Mouse (Mus musculus) c-Kit-positive CD71-negative TER-119-negative erythroid progenitor cells, embryonic 14.5 days (primary cell): ENCODE measurements around the gene Cdc34.

Experiments
- DNase-seq: peaks from one replicate; pipeline ENCODE4 v3.0.0-alpha.2; 2013; ENCODE audit warnings: low read depth

Gene Cdc34

DNA sequence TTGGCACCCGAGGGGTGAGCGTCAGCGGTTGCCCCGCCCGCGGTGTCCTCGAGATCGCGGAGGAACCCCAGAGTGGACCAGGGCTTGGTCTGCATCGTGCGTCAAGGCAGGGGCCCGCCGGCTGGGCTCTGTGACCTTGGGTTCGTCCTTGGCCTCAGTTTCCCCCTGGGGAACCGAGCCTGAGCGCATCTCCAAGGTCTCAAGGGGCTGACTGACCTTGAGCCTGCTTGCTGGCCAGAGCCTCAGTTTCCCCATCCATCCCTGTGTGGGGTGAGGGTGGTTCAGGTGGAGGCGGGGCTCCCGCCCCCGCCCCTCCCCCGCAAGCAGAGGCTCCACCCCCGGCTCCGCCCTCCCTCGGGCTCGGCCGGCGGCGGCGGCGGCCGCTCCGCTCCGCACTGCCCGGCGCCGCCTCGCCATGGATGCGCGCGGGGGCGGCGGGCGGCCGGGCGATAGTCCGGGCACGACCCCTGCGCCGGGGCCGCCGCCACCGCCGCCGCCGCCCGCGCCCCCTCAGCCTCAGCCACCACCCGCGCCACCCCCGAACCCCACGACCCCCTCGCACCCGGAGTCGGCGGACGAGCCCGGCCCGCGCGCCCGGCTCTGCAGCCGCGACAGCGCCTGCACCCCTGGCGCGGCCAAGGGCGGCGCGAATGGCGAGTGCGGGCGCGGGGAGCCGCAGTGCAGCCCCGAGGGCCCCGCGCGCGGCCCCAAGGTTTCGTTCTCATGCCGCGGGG is 34.4 kb downstream of the Cdc34 start, which contains the start of gene Hcn2:
TSS of gene Hcn2 (plus strand) at position 381 of the 734 bp plus-strand sequence.
- no peak for DNase-seq

GRCm38 (mm10) chr10:79716988-79717355 is 35.0 kb downstream of the Cdc34 start:
- DNase-seq: no peak

DNA sequence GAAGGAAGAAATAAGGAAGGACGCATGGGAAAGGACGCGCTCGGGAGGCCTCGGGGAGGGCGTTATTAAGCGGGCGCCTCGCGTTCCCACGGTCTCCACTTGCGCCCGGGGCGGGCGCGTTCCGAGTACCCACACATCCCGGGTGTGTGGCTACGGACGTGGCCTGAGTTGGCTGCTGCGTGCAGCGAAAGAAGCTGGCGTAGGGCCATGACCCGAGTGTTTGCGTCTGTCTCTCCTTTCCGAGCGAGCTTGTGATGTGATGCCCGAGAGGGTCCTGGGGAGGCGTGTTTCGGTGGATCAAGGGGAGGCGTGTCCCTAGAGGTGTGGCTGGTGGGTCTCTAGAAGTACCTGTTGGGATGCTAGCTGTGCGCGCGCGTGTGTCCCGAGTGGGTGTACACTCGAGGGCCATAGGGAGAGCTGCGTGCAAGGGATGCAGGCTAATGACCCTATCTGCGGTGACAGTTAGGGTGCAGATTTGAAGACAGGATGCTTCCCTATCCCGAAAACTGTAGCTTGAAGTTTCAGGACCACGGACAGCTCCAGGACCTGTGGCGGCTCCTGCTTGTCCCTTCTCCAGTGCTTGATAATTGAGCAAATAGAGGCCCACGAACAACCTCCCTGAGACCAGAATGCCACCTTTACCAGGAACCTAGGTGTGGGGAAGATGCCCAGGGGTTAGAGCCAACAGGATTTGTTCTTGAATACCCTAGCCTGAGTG is 35.8 kb downstream of the Cdc34 start:
- peak; percentile 79 for DNase-seq

GRCm38 (mm10) chr10:79721089-79721488 is 39.1 kb downstream of the Cdc34 start:
- no peak for DNase-seq

DNA sequence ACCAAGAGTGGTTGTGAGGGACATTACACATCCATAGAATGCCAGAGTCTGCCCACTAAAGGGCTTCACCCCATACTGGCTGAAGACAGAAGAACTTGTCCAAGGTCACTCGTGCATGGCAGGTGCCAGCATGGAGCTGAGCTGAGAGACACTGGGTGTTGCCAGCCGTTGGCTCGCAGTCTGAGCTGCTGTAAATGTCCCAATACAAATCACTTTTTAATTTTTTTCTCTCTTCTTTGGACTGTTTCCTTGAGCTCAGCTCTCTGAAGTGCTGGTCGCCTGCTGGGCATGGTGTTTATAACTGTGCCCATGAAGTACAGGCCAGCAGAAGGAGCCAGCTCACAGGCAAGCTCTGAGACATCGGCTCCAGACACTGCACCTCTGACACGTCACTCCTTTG is 41.1 kb downstream of the Cdc34 start:
- DNase-seq: no peak

GRCm38 (mm10) chr10:79723692-79724091 is 41.7 kb downstream of the Cdc34 start:
- no peak for DNase-seq

DNA sequence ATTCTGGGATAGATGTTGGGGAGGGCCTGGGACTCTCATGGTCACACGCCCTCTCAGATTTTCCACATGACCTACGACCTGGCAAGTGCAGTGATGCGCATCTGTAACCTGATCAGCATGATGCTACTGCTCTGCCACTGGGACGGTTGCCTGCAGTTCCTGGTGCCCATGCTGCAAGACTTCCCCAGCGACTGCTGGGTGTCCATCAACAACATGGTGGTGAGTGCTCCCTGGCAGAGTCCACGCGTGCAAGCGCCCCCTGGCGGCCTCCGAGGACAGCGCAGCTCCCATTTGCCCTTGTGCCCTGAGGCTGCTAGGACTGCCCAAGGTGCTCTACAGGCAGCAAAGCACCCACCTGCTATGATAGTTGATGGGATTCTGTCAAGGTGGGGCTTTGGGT is 44.1 kb downstream of the Cdc34 start:
- no peak for DNase-seq

DNA sequence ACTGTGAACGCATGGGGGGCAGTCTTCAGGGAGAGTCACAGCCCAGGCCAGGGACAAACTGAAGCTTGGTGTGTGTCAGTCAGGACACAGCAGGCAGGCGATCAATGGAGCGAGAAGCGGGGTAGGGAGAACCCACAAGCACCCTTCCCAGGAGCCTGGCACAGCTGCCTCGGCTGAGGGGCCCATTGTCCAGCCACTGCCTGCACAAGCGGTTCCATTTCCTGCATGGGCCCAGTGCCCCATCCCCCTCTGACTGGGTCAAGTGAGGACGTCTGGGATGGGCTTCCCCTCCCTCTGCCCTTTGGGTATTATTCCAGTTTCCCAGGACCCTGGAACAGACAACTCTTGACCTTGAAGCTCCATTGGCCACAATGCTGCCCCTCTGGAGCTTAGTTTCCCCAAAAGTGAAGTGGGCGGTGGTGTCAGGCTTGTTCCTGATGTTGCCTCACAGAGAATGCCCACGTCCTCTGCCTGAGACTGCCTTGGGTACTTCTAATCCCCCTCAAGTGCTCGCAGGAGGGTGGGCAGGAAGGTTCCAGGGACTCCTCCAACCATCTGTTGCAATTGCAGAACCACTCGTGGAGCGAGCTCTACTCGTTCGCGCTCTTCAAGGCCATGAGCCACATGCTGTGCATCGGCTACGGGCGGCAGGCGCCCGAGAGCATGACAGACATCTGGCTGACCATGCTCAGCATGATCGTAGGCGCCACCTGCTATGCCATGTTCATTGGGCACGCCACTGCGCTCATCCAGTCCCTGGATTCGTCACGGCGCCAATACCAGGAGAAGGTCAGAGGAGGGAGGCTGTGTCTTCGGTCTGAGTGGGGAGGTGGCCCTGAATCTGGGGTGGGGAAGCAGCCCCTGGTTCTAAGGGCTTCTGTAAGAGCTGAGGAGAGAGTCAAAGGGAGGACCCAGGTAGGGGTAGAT is 46.6 kb downstream of the Cdc34 start:
- DNase-seq: no peak

DNA sequence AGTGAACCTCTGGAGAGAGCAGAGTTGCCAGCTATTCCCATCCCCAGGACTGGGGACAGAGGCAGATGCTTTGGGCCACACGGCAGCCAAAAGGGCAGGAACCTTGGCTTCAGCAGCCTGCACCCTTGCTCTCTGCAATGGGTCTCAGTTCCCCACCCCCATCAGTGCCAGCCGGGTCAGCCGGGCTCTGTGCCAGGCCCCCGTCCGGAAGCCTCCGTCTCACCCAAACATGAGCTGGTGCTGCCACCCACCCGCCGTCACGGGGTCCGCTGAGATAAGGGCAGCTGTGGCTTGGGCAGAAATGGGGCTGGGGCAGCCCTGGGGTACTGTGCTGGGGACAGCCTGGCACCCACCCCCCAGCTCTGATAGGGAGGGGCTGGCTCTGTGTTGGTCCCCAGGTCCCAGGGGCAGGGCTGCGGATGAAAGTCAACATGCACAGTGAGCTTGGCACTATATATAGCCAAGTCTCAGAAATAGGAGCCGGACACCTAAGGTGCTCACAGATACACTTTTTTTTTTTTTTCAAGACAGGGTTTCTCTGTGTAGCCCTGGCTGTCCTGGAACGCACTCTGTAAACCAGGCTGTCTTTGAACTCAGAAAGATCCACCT is 47.5 kb downstream of the Cdc34 start:
- no peak for DNase-seq

GRCm38 (mm10) chr10:79732500-79732899 is 50.5 kb downstream of the Cdc34 start:
- DNase-seq: no peak

- DNase-seq: no peak
Measured at GRCm38 (mm10) chr10:79733847-79734246, 51.9 kb downstream of the Cdc34 start.

GRCm38 (mm10) chr10:79735361-79735760 is 53.4 kb downstream of the Cdc34 start:
- no peak for DNase-seq

DNA sequence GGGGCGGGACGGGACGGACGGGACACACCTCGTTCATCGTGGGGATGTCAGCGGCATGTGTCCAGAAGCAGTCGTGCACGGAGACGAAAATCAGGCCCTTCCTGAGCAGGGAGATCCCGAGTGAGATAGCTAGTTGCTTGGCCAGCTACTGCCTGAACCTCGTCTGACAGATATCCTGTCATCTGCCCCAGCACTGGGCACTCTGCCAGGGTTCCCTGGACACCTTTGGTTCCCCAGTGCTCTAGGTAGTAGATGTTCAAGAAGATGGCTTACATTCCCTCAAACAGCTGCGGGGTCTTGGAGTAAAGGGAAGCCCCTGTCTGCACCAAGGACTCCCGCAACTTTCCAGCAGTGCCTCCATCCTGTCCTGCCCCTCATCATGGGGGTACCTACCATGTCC is 54.7 kb downstream of the Cdc34 start:
- DNase-seq: no peak
